Mouse (Mus musculus) gastrocnemius, adult 18-20 months (tissue): ENCODE data around the gene Sugt1. TPM values are rescaled to one million over a fixed set of nuclear protein-coding genes. Genes with fewer than 3 reads are reported as not detected.

Experiments
- DNase-seq: peaks from one replicate; pipeline ENCODE4 v3.0.0; 2021; ENCODE audit warnings: low spot score
- long read RNA-seq, 2 experiments: library from polyadenylated mRNA; stranded (forward); transcript quantifications; one replicate each; pipeline ENCODE4 v2.0.0; 2021
- total RNA-seq, 2 experiments: library from RNA; stranded (reverse); gene quantifications; 2 replicates each; pipeline ENCODE4 v1.2.3; 2021

The Sugt1 gene
- 100 to 1,000 TPM; 108 to 112 TPM for total RNA-seq
- long read RNA-seq, experiment 1, full-length matches to known transcripts, result 67 of 79 reads
- long read RNA-seq, experiment 1, partial matches to known transcripts, result 4 of 79 reads
- long read RNA-seq, experiment 1, other reads (novel, unspliced or antisense), result 8 of 79 reads
- long read RNA-seq, experiment 2, full-length matches to known transcripts, result 94 of 110 reads
- long read RNA-seq, experiment 2, partial matches to known transcripts, result 8 of 110 reads
- long read RNA-seq, experiment 2, other reads (novel, unspliced or antisense), result 8 of 110 reads

DNA sequence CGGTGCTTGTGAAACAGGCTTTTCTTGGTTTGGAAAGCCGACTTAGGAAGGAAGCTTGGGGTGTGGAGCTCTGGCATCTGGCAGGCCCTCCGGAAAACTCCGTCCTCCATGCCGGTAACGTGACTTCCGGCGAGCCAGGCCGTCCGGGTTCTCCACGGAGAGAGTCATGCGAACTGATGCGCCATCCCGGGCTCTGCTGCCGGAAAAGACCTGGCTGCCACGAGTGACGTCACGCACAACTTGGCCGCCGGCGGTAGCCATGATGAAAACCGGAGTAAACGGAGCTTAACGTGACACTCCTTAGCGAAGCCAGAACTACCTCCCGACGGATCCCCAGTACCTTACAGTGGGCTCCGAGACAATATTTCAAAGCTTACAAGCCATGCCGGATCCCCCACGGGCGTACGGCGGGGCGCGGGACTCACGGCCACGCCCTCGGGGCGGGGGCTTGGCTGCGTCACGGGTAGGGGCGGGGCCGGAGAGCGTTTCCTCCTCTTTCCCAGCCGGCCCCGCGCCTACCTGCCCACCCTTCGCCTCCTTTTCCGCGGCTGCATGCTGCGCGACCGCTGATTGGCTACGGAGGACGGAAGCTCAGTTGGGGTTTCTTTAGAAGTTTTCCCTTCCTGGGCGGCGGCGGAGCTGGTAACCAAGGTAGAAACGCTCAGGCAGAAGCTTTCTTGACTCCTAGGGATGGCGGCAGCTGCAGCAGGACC is at the start of gene Sugt1:
Sugt1 (plus strand) TSS at position 553 of the 713 bp plus-strand sequence.
- DNase-seq, result peak; percentile 96

DNA sequence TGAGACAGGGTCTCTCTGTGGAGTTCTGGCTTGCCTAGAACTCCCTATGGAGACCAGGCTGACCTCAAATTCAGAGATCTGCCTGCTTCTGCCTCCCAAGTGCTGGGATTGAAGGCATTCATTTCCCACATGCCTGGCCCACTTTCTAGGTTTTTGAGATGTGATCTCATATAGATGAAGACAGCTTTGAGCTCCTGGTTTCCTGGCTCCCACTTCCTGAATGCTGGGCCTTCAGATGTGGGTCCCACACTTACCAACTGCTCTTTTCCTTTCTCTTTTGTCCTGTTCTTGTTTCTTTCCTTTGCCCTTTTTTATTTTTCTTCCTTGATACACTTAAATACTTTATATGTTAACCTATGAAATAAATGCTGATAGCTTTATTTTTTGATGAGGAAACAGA is 49.6 kb upstream of the Sugt1 start:
- DNase-seq, result no peak

DNA sequence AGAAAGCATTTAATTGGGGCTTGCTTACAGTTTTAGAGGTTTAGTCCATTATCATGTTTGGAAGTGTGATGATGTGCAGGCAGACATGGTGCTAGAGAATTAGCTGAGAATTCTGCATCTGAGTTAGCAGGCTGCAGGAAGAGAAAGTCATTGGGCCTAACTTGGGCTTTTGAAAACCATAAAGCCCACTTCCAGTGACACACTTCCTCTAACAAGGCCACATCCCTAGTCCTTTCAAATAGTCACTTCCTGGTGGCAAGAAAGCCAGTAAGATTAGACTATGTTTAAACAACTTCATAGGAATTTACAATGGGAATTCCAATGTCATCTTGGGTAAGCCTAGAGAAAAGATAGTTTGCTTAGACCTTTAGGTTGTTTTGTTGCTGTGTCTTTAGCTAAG is 45.9 kb upstream of the Sugt1 start:
- no peak for DNase-seq

DNA sequence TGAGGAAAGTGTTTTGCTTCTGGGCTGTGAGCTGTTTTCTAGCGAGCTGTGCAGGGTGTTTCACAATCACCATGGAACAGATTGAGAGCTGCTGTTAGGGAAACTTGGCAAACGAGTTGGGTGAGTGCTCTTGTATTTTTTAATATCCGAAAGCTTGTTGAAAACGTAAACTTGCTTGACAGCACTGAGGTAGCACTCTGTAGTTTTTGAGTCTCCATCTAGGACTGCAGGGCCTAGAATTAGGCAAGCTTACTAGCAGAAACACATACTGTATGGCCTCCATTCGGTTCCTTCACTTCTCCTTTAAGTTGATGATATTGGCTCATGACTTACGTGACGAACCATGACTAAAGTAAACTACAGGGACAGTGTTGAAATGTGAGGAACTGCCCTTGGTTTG is 38.1 kb upstream of the Sugt1 start:
- peak; percentile 52 for DNase-seq

DNA sequence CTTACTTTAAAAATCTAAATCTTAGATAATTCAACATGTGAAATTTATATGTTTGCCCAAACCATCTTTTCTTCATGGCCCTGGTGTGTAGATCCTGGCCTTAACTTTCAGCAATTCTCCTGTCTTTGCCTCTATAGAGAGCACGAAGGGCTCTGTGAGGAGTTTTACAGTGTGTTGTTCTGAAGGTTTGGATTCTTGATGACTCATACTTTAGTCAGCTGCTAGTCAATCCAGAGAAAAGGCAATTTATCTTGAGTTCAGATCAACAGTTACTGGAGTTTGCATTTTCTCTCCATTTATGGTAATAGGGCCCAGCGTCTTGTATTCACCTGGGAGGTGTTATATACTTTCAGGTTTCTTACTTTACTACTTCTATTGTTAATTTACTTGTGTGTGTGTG is 35.6 kb upstream of the Sugt1 start:
- DNase-seq, result no peak

DNA sequence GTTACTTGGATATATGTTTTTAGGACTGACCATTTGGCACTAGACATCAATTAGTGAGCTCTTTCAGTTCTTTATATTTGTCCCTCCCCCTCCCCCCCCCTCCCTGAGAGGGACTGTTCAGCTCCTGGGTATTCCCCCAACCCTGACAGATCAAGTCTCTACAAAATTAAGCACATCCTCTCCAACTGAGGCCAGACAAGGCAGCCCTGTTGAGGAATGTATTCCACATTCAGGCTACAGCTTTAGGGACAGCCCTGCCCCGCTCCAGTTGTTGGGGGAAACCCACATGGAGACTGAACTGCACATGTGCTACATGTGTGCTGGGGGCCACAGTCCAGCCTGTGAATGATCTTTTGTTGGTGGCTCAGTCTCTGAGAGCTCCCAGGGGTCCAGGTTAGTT is 34.6 kb upstream of the Sugt1 start:
- no peak for DNase-seq

DNA sequence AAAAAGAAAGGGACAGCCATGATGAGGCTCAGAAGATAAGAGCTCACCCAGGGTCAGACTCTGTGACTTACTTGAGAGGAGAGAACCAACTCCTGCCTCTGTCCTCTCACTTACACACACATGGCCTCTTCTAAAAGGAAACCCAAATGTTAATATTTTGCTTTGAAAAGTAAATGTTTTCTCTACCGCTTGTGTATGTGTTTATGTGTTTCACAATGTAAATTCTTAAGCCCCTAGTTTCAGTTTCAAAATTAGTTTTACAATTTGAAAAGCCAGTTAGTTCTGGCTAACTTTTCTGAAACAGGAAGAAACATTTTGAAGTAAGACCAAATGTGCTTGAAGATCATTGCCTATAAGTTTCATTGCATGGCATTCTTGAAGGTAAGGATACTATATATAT is 29.7 kb upstream of the Sugt1 start:
- no peak for DNase-seq

DNA sequence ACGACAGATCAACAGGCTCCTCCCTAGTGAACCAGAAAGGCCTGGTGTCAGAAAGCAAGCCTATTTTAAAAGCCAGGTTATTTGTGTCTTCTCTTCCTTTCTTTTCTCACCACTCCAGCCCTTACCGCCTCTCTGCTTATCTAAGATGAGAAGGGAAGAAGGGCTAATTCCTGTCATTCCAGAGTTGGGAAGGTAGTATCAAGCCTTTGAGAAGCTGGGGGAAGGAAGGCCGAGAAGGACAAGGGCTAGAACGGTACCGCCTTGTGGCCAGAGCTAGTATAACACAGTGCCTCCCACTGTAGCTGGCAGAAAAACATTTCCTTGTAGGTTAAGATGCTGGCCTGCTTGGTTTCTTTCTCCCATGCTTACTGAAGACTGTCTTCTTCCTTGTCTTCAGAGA is 24.7 kb upstream of the Sugt1 start:
- DNase-seq, result peak; percentile 61

DNA sequence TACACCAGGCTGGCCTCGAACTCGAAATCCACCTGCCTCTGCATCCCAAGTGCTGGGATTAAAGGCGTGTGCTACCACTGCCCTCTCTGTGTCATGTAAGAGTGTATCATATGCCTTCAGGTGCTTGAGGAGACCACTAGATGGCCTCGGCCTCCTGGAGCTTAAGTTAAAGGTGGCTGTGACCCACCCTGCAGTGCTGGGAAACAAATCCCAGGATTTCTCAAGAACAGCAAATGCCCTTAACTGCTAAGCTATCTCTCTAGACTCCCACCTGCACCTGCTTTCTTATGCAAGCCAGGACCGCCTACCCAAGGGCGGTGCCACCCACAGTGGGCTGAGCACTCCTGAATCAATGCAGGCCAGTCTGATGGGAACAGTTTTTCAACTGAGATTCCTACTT is 22.7 kb upstream of the Sugt1 start:
- no peak for DNase-seq

DNA sequence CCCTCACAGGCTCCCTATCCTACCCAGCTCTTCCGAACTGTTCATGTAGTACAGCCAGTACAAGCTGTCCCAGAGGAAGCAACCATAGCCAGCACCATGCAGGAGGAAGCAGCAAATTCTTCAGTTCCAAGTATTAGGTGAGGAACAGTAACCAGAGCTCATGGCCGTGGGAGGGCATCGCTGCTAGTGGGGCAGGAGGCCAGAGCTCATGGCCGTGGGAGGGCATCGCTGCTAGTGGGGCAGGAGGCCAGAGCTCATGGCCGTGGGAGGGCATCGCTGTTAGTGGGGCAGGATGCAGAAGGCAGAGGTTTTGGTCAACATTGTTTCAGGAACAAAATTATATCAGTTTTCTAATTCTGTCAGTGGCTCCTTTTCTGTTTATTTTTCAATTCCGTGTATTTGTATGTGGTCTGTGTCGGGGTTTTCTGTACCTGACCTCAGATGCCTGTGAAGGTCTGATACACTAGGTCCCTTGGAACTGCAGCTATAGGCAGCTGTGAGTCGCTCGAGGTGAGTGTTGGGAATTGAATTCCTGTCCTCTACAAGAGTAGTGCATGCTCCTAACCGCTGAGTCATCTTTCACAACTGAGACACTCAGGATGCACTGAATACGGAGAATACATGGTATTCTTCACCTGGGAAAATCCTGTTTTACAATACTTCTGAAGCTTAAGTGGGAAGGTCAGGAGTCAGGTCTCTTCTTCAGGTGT is 13.9 kb upstream of the Sugt1 start:
- no peak for DNase-seq

DNA sequence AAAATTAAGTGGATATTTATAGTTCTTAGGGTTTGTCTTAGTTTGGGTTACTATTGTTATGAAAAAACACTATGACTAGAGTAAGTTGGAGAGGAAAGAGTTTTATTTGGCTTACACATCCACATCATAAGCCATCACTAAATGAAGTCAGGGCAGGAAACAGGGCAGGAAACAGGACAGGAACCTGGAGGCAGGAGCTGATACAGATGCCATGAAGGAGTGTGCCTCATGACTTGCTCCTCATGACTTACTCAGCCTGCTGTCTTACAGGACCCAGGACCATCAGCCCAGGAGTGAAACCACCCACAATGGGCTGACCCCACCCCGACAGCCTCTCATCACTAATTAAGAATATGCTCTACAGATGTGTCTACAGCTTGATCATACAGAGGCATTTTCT is 13.1 kb upstream of the Sugt1 start:
- DNase-seq, result no peak

DNA sequence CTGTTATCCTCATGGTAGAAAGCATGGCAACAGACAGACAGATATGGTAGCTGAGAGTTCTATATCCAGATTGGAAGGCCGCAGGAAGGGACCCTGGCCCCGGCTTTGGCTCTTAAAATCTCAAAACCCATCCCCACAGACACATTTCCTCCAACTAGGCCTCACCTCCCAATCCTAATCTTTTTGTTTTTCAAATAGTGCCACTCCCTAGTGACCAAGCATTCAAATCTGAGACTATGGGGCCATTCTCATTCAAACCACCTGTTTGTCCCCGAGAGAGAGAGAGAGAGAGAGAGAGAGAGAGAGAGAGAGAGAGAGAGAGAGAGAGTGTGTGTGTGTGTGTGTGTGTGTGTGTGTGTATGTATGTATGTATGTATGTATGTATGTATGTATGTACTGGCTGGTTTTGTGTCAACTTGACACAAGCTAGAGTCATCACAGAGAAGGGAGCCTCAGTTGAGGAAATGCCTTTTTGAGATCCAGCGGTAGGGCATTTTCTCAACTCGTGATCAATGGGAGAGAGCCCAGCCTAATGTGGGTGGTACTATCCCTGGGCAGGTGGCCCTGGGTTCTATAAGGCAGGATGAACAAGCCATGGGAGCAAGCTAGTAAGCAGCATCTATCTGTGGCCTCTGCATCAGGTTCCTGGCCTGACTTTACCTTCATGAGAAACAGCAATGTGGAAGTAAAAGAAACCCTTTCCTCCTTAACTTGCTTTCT is 3.8 kb upstream of the Sugt1 start:
- no peak for DNase-seq

DNA sequence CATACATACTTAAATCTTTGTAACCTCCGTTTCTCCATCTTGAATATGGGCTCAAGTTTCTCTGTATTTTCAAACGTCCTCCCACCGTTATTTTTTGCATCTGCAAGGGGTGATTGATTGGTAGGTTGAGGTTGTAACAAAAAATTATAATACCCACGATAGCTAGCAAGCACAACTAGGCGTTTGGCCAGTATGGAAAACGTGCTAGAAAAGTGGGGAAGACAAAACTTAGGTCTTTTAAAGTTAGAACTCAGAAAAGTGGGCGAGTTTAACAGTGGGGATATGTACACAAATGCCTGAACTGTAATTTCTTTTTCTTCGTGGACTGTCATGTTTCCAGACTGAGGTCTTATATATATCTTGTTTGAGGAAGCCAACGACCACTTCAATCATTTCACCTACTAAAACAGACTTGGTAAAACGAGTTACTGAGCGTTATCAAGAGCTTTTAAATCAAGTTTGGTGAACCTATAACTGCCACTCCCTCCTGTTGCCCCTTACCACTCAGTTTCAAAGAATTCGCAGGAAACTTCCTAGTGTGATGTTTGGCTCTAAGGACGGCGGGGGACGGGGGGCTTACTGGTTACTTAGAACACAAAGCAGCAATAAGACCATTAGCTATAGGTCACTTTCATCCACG is 872 bp upstream of the Sugt1 start:
- no peak for DNase-seq

DNA sequence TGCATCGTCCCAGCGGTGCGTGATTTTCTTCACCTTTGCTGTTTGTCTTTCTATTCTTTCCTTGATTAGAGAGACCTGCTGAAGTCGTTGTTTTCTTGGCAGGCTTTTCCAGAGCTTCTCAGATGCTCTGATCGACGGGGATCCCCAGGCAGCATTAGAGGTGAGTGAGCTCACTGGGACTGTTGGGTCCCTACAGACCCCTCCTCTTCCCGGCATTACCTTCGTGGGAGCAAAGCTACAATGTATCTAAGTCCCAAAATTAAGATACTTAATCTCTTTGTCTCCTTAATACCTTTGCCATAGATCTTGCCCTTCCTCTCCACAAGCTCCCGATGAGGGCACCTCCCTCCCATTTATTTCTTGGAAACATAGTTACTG is 350 bp downstream of the Sugt1 start:
- DNase-seq, result no peak

DNA sequence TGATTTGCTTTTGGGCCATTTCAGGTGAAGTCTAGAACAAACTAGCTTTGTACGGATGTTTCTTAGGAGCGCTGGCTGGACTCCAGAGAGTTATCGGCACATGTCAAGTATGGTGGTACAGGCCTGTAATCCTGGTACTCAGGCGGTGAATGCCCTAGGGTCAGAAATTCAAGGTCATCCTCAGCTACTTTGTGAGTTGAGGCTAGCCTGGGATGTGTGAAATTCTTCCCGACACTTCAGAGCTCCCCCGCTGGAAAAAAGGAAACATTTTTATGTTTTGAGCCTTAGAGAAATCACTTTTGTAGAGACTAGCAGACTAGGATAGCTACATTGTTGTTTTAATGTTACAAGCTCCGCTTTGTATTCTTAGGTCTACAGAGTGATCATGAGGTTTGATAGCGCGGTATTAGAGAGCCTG is 1.1 kb downstream of the Sugt1 start:
- DNase-seq, result no peak

DNA sequence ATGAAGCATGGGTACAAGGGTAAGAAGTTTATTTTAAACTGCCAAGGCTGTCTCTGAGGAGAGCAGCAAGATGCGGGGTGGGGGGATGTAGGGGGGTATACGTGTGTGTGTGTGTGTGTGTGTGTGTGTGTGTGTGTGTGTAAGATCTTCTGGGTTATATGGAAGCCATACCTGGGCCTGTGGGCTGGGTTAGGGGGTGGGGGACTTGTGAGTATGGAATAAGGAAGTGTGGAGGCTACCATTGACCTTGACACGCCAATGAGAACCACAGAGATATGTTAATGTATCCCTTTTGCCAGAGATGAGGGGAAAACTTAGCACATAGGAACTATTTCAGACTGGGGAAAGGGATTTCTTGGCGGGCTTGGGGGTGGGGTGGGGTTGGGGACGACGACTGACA is 1.9 kb downstream of the Sugt1 start:
- no peak for DNase-seq

DNA sequence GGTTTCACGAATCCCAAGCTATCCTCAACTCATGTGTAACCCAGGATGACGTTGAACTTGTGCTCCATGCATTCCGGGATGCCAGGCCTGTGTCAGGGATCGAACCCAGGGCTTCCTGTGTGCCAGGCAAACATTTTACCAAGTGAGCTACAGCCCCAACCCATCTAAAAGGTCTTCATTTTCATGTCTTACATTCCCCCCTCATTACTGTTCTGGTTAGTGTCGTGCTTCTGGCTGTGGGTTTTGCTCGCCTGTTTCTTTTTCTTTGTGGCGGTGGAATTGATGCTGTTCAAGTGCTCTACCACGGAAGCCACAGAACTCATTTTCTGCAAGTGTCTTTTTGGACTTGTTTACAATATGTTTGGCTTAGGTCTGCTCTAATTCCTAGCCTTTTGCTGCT is 3.4 kb downstream of the Sugt1 start:
- DNase-seq, result no peak

DNA sequence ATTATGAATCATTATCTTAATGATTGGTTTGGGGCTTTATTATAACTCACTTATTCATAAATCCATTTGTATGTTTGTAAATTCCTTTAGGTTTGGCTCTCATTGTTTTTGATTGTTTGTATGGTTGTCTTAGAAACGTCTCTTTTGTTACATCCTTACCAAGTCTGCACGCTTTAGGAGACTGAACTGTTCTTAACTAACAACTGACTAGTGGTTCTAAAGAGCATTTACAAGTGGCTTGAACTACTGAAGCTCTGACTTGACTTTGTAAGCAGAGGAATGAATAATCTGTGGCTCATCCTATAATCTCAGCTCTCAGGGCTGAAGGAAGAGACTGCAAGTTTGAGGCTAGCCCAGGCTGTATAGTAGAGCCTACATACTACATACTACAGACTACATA is 4.1 kb downstream of the Sugt1 start:
- no peak for DNase-seq

DNA sequence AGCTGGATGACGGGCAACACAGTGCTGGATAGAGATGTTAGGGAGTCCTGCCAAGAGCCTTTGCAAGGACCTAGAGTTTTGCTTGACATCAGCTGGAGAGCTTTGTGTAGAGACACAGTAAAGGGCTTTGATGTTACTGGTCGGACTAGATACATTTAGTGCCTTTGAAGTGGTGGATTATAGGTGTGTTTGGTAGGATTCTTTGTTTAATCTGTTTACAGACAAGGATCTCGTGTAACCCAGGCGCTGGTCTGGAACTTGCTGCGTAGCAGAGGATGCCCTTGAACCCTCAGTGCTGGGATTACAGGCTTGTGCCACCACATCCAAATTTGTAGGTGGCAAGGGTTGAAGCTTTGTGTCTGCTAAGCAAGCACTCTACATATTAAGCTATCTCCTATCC is 6.6 kb downstream of the Sugt1 start:
- DNase-seq, result no peak

DNA sequence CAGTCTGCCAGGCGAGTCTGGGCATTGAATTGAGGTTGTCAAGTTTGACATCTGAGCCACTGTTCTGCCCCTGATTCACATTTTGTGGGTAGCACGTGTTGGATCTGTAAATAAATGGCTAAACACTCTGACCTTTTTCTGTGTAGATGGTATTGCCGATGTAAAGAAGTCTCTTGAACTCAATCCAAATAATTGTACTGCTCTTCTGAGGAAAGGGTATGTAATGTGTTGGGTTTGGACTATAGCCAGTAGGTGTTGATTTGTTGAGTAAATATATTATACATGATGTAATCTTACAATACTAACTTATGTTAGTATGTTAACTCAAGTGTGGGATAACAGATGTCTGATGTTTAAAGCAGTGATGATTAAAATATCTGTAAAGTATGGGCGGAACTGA is 9.1 kb downstream of the Sugt1 start:
- DNase-seq, result no peak

DNA sequence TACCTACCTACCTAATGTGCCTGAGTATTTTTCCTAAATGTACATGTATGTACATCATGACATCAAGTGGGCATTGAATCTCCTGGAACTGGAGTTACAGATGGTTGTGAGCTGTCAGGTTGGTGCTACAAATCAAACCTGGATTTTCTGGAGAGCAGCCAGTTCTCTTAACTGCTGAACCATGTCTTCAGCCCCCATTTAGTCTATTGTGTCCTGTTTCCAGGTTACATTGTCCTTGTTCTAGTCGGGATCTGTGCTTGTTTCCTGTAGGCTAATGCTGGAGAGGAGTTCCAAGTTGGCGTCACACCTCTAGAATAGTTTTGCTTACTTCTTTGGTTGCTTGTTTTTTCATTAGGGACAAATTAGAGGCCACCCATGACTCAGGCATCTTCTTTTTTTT is 18.4 kb downstream of the Sugt1 start:
- DNase-seq, result no peak

DNA sequence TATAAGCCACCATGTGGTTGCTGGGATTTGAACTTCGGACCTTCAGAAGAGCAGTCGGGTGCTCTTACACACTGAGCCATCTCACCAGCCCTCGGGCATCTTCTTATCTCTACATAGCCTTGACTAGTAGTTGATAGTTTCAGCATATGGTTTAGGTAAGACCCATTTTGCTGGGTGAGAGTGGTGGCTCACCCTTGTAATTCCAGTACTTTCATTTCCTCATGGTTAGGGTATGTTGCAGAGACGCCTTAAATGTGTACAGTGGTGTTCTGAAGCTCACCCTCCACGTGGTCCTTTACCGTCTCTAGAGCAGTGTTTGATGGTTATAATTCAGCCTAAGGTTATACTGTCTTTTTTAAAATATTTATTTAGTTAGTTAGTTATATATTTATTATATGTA is 18.9 kb downstream of the Sugt1 start:
- no peak for DNase-seq
